Mouse (Mus musculus) CH12.LX (cell line): ENCODE measurements around the gene Ak3. TPM values are rescaled to one million over a fixed set of nuclear protein-coding genes. Genes with fewer than 3 reads are reported as not detected.

Source experiments
- DNase-seq: peaks from one replicate; pipeline ENCODE4 v3.0.0-alpha.2; 2013; ENCODE audit errors: extremely low read depth
- H3K27ac ChIP-seq: 2 replicates; pipeline ENCODE4 v1.5.1; 2012; ENCODE audit warnings: low read depth, mild to moderate bottlenecking, control low read depth, moderate library complexity; ENCODE audit not compliant: insufficient read depth
- H3K27me3 ChIP-seq: replicated peaks from 2 replicates; pipeline ENCODE3; 2012; ENCODE audit warnings: inconsistent platforms
- H3K36me3 ChIP-seq, 2 experiments: replicated peaks in 1 of 2; 2 replicates each; pipeline versions ENCODE3 to v1.6.1; 2012; ENCODE audit warnings: inconsistent platforms in 1 of 2, low read length in 1 of 2, mild to moderate bottlenecking in 1 of 2, mixed read lengths in 1 of 2, moderate library complexity in 1 of 2; ENCODE audit not compliant: control insufficient read depth in 1 of 2, insufficient read depth in 1 of 2
- H3K4me1 ChIP-seq, 2 experiments: 2 replicates each; pipeline ENCODE4 v1.6.1; 2012; ENCODE audit warnings: inconsistent platforms in 1 of 2, moderate library complexity in 1 of 2; ENCODE audit not compliant: insufficient read depth in 2 of 2, control insufficient read depth in 1 of 2
- H3K4me2 ChIP-seq: 2 replicates; pipeline ENCODE4 v1.6.1; 2012; ENCODE audit warnings: low read depth, mild to moderate bottlenecking, control low read depth; ENCODE audit not compliant: poor library complexity, insufficient read depth, severe bottlenecking
- H3K4me3 ChIP-seq, 3 experiments: fragments of 150-350 bp in 1 of 3; sonication (generic) in 1 of 3; replicated peaks in 1 of 3; 2 replicates each; pipeline versions ENCODE3 to v1.5.1; 2011 to 2012; ENCODE audit warnings: low read depth in 2 of 3, low read length in 2 of 3, mild to moderate bottlenecking in 2 of 3, moderate library complexity in 2 of 3, control low read depth in 1 of 3, improper control_type of control experiment in 1 of 3, inconsistent platforms in 1 of 3, mixed read lengths in 1 of 3; ENCODE audit not compliant: poor library complexity in 1 of 3
- H3K79me2 ChIP-seq: replicated peaks from 2 replicates; pipeline ENCODE4 v1.6.1; 2012; ENCODE audit warnings: mild to moderate bottlenecking, moderate library complexity; ENCODE audit not compliant: control insufficient read depth, poor library complexity, insufficient read depth, severe bottlenecking; ENCODE audit errors: extremely low read depth
- H3K9ac ChIP-seq: 2 replicates; pipeline ENCODE4 v1.6.1; 2012; ENCODE audit warnings: low read depth, mild to moderate bottlenecking, control low read depth, moderate library complexity; ENCODE audit not compliant: insufficient read depth
- H3K9me3 ChIP-seq: replicated peaks from 2 replicates; pipeline ENCODE3; 2012; ENCODE audit warnings: low read length, inconsistent platforms, mixed read lengths
- CTCF ChIP-seq, 2 experiments: IDR thresholded peaks in 1 of 2; conservative IDR thresholded peaks in 1 of 2; 2 replicates each; pipeline ENCODE4 v1.5.1; 2011 to 2012; ENCODE audit warnings: low read depth in 2 of 2, low read length in 2 of 2, improper control_type of control experiment in 1 of 2, inconsistent platforms in 1 of 2, mild to moderate bottlenecking in 1 of 2, moderate library complexity in 1 of 2
- MXI1 ChIP-seq: IDR thresholded peaks from 2 replicates; pipeline ENCODE4 v1.6.1; 2011; ENCODE audit warnings: mild to moderate bottlenecking, low read depth, low read length, improper control_type of control experiment
- RAD21 ChIP-seq: IDR thresholded peaks from 2 replicates; pipeline ENCODE4 v1.6.1; 2011; ENCODE audit warnings: low read depth, mild to moderate bottlenecking, low read length, improper control_type of control experiment, moderate library complexity
- SMC3 ChIP-seq: IDR thresholded peaks from 2 replicates; pipeline ENCODE4 v1.6.1; 2011; ENCODE audit warnings: low read depth, low read length, improper control_type of control experiment
- ZC3H11A ChIP-seq: IDR thresholded peaks from 2 replicates; pipeline ENCODE4 v1.6.1; 2012; ENCODE audit warnings: low read depth, mild to moderate bottlenecking, inconsistent platforms, low read length, improper control_type of control experiment
- dilution Hi-C: fragments of 300-500 bp; cut with MboI; formaldehyde crosslinking; loops from 2 replicates; pipeline ENCODE4 v1.14.3; 2020; ENCODE audit warnings: low sequenced_read_pairs; ENCODE audit not compliant: extremely low pct_unique_long_range_greater_than_20kb, extremely low pct_ligation_motif_present
- in situ Hi-C: fragments of 300-500 bp; cut with MboI; formaldehyde crosslinking; loops from 3 replicates; pipeline ENCODE4 v1.14.3; 2019; ENCODE audit warnings: low sequenced_read_pairs, low pct_ligation_motif_present, low pct_unique_long_range_greater_than_20kb, mixed read lengths
- polyA plus RNA-seq: library from polyadenylated mRNA; unstranded; fragments of >175 nt; gene quantifications from 2 replicates; pipeline ENCODE4 v1.2.1, GENCODE M21; 2012; ENCODE audit warnings: low read depth; ENCODE audit not compliant: insufficient read length
- total RNA-seq, 2 experiments: library from RNA; depleted of rRNA; stranded (reverse); fragments of 300-350 nt in 1 of 2; fragments of >200 nt in 1 of 2; gene quantifications; 2 replicates each; pipeline ENCODE4 v1.2.3; 2012 to 2014

The Ak3 gene
- total and polyA plus RNA-seq, 3 experiments, result 21.3 to 38.8 (median 33.9) TPM

DNA sequence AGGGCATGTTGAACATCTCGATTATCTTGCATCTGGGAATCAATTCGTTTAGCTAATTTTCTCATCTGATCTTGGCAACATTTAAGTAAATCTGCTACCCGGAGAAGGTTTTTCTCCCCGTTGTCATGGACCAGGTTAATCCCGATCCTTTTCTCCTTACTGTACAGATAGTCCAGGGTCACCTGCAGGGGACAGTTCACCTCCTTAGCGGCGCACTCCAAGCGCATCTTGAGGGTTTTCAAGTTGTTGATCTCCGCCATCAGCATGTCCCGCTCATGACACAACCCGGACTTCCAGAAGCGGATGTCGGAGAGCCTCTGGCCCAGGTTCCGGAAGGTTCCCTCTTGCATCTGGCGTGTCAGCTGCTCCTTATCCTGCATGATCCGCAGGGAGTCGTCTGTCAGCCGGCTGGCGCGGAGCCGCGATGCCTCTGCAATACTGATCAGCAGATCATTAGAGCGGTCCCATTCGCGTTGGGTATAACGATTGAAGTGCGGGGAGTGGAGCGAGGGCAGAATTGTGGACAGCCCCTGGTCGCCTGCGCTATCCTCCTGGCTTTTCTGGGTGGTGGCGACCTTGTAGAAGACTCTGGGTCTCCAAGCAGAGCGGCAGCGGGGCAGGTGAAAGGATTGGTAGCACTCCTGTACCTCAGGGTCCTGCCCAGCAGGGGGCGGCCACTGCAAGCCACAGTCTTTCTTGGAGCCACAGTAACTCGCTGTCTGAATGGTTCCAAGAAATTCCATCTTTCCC, 72.7 kb downstream of the Ak3 start:
- Histone ChIP-seq H3K4me2 (no peak overlapping the region), H3K27me3 (no peaks in the 10 kb centered on the region), H3K27ac (no peak overlapping the region), H3K9ac (no peak overlapping the region), H3K36me3 (no peaks in the 10 kb centered on the region), H3K79me2 (no peaks in the 10 kb centered on the region), H3K4me3 (no peak overlapping the region), H3K4me1 (no peaks in the 10 kb centered on the region), H3K9me3 (no peaks in the 10 kb centered on the region)
- 0 out of 2 replicates have a peak, but pooled peaks have one; percentile 11 for TF ChIP-seq ZC3H11A
- TF ChIP-seq SMC3, result peak; percentile 76
- TF ChIP-seq RAD21, result peak; percentile 74
- peak; percentile 31 to 80; a peak in 3 of 4 replicates for TF ChIP-seq CTCF (conservative IDR thresholded peaks at IDR 0.05 in 1 of 2, IDR thresholded peaks at IDR 0.05 in 1 of 2; ENCODE audit: low read depth in 2 of 2, low read length in 2 of 2)
- TF ChIP-seq MXI1, result no peak
- DNase-seq, result peak; percentile 44
- dilution Hi-C loops (no loop called here), in situ Hi-C loops (no loop called here)

Other genes starting within 250 kb of the Ak3 start
- 0.21 and 1.1 TPM in 2 replicates for gene Slc1a1, start 212.9 kb downstream of the Ak3 start, total RNA-seq (2012; rRNA removed)
- gene Slc1a1, start 212.9 kb downstream of the Ak3 start, total RNA-seq (2014; rRNA removed), result 0.42 and 0.95 TPM in 2 replicates
- 0.20 and 0.34 TPM in 2 replicates for gene Slc1a1, start 212.9 kb downstream of the Ak3 start, polyA plus RNA-seq
- 4.3 and 5.3 TPM in 2 replicates for gene Plpp6, start 84.0 kb downstream of the Ak3 start, total RNA-seq (2012; rRNA removed)
- gene Plpp6, start 84.0 kb downstream of the Ak3 start, total RNA-seq (2014; rRNA removed), result 4.3 and 6.6 TPM in 2 replicates
- 5.2 and 5.6 TPM in 2 replicates for gene Plpp6, start 84.0 kb downstream of the Ak3 start, polyA plus RNA-seq
- 0.04 and 0.51 TPM in 2 replicates for gene 4430402I18Rik, start 80.2 kb downstream of the Ak3 start, total RNA-seq (2012; rRNA removed)
- gene 4430402I18Rik, start 80.2 kb downstream of the Ak3 start, total RNA-seq (2014; rRNA removed), result 0.15 and 1.2 TPM in 2 replicates
- 0.14 and 0.26 TPM in 2 replicates for gene 4430402I18Rik, start 80.2 kb downstream of the Ak3 start, polyA plus RNA-seq
- 14.0 and 15.6 TPM in 2 replicates for gene Cdc37l1, start 57.6 kb downstream of the Ak3 start, total RNA-seq (2012; rRNA removed)
- 22.9 and 28.1 TPM in 2 replicates for gene Cdc37l1, start 57.6 kb downstream of the Ak3 start, total RNA-seq (2014; rRNA removed)
- gene Cdc37l1, start 57.6 kb downstream of the Ak3 start, polyA plus RNA-seq, result 26.5 and 26.8 TPM in 2 replicates
- 63.4 and 80.2 TPM in 2 replicates for gene Rcl1, start 53.4 kb upstream of the Ak3 start, total RNA-seq (2012; rRNA removed)
- 103 and 109 TPM in 2 replicates for gene Rcl1, start 53.4 kb upstream of the Ak3 start, total RNA-seq (2014; rRNA removed)
- gene Rcl1, start 53.4 kb upstream of the Ak3 start, polyA plus RNA-seq, result 104 and 126 TPM in 2 replicates
- gene Jak2, start 203.9 kb upstream of the Ak3 start, total RNA-seq (2012; rRNA removed), result 7.6 and 8.4 TPM in 2 replicates
- gene Jak2, start 203.9 kb upstream of the Ak3 start, total RNA-seq (2014; rRNA removed), result 11.1 and 11.5 TPM in 2 replicates
- gene Jak2, start 203.9 kb upstream of the Ak3 start, polyA plus RNA-seq, result 5.3 and 6.6 TPM in 2 replicates